Mouse (Mus musculus): ENCODE data around the gene Hyal1. TPM values are rescaled to one million over a fixed set of nuclear protein-coding genes. Genes with fewer than 3 reads are reported as not detected.

Hyal1 gene
- total and polyA plus RNA-seq, 2 experiments from 2014 or later, result 6.0 to 21.3 TPM

DNA sequence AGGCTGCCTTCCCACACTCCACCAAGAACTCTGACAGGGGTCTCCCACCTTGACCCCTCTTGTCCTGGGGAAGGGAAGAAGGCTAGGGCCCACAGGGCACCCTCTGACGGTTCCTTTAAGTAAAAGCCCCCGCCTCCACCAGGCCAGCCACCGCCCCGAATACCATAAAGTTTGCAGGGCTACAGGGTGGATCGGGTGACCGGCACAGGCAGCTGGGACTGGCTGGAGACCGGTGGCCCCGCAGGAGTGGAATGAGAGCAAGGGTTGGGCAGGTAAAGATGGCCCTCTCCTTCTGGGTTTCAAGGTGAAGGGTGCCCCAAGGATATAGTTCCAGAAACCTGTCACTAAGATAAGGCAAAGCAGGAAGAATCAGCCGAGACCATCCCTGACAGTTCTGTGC is 29.9 kb downstream of the Hyal1 start:
- ATAC-seq (ENCODE audit: insufficient read depth, low read depth) (peak; percentile 32; the same call in 1 of the 2 replicates), DNase-seq (ENCODE audit: low spot score) (no peak)
- Histone ChIP-seq H3K9ac (replicated peaks; ENCODE audit: low read depth, low read length) (peak overlapping the region; percentile 60), H3K36me3 (replicated peaks; ENCODE audit: control insufficient read depth, insufficient read depth, low read length) (no peaks in the 10 kb centered on the region), H3K4me3 (ENCODE audit: low read depth, low read length) (peak overlapping the region; percentile 37), H3K4me2 (ENCODE audit: low read depth, low read length) (peak overlapping the region; percentile 62), H3K4me1 (ENCODE audit: control insufficient read depth, insufficient read depth) (peaks cover 40% of the 10 kb centered on the region), H3K9me3 (replicated peaks; ENCODE audit: control insufficient read depth, low read length) (no peaks in the 10 kb centered on the region), H3K27ac (ENCODE audit: low read depth) (peak overlapping the region; percentile 83), H3K27me3 (ENCODE audit: control insufficient read depth, insufficient read depth, low read length) (no peaks in the 10 kb centered on the region)
- 24% methylated on average over 9 of the region's 9 CpGs for WGBS
- TF ChIP-seq EP300 (IDR thresholded peaks at IDR 0.05; ENCODE audit: low read depth) (no peak), CTCF (IDR thresholded peaks at IDR 0.05; ENCODE audit: low read depth) (no peak)

DNA sequence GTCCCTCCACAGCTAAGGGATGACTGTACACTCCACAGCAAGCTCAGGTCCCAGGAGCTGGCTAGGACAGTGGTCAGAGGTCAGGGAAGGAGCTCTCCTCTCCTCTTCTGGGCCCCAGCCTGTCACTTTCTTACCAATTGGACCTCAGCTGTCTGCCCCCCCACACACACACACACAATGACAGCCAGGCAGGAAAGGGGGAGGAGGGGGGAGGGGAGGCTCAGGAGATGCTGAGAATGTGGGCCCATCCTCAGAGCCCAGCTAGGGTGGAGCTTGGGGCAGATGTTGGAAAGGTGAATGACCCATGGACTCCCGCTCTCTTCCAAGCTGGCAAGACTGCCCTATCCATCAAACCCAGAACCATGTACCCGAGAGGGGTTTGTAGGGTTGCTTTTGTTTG is 30.3 kb downstream of the Hyal1 start:
- WGBS, result 72% methylated on average over 2 of the region's 2 CpGs
- Histone ChIP-seq H3K36me3 (replicated peaks; ENCODE audit: control insufficient read depth, insufficient read depth, low read length) (no peaks in the 10 kb centered on the region), H3K27me3 (ENCODE audit: control insufficient read depth, insufficient read depth, low read length) (no peaks in the 10 kb centered on the region), H3K4me2 (ENCODE audit: low read depth, low read length) (peak overlapping the region; percentile 62), H3K9ac (replicated peaks; ENCODE audit: low read depth, low read length) (peak overlapping the region; percentile 60), H3K9me3 (replicated peaks; ENCODE audit: control insufficient read depth, low read length) (no peaks in the 10 kb centered on the region), H3K27ac (ENCODE audit: low read depth) (peak overlapping the region; percentile 83), H3K4me1 (ENCODE audit: control insufficient read depth, insufficient read depth) (peaks cover 44% of the 10 kb centered on the region), H3K4me3 (ENCODE audit: low read depth, low read length) (peak overlapping the region; percentile 37)
- ATAC-seq (ENCODE audit: insufficient read depth, low read depth) (no peak), DNase-seq (ENCODE audit: low spot score) (no peak)
- TF ChIP-seq EP300 (IDR thresholded peaks at IDR 0.05; ENCODE audit: low read depth), result no peak
- no peak for TF ChIP-seq CTCF (IDR thresholded peaks at IDR 0.05; ENCODE audit: low read depth)

DNA sequence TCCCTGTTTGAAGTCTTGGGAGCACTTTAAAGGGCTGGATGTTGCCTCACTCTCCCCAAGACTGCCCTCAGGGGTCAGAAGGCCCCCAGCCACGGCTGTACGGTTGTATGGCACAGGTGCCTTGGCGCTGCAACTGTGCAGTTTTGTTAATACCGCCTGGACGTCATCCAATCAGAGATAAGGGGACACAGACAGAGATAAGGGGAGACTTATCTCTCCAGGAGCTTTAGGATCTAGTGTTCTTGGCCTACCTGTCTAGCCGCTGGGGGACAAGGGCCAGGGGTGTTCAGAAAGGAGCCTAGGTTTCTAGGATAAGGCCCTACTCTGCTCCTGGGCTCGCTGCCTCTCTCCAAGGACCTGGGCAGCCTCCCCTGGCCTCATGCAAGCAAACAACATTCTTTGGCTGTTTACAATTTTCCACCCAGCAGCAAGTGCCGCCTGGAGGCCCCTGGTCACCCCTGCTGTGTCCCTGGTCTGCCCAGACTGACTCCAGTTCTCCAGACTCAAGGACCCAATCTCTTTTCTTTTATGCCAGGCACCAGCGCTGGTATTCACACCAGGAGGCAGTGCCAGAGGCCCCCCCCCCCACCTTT is 31.0 kb downstream of the Hyal1 start:
- WGBS, result 35% methylated on average over 9 of the region's 9 CpGs
- H3K9ac ChIP-seq (replicated peaks; ENCODE audit: low read depth, low read length), result peak overlapping the region; percentile 28; the same call in 1 of the 2 replicates

DNA sequence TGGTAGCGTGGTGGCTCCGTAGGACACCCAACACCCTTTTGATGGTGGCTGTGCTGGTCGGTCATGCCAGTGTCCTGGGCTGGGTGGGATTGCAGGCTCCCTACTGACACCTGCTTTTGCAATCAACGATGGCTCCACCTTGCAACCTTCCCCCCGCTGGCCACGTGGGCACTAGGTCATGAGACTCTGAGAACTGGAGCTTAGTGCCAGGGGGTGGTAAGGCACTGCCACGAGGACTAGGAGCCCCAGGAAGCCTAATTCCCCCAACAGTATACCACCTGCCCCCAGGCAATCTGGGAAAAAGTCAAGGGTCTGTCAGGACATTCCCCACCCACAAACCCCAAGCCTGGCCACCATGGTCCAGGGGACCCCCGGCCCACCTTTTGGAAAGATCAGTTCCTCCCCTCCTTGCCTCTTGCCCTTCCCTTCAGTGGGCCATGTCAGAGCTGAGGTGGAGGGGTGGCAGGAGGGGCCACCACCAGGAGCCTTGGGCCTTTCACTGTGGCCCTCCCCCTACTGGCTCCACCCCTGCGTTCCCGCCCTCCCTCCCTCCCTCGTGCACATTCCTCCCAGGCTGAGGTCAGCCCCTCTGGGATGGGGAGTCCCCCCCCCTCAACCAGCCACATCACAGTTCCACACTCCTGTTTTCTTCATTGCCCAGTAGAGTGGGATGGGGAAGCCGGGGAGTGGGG is 32.2 kb downstream of the Hyal1 start, which contains the start of gene Sema3b:
Gene Sema3b, minus strand, starts transcription at position 489 of the 692 bp plus-strand sequence.
- Histone ChIP-seq H3K9ac (replicated peaks; ENCODE audit: low read depth, low read length) (0 out of 2 replicates have a peak within 1 kb of the TSS, but pooled peaks have one; percentile 28), H3K27ac (ENCODE audit: low read depth) (peak within 1 kb of the TSS; percentile 83), H3K27me3 (ENCODE audit: control insufficient read depth, insufficient read depth, low read length) (no peaks in the 10 kb centered on the region), H3K4me3 (ENCODE audit: low read depth, low read length) (no peak within 1 kb of the TSS), H3K4me2 (ENCODE audit: low read depth, low read length) (peak within 1 kb of the TSS; percentile 62), H3K36me3 (replicated peaks; ENCODE audit: control insufficient read depth, insufficient read depth, low read length) (peaks cover 4% of the 10 kb centered on the region), H3K4me1 (ENCODE audit: control insufficient read depth, insufficient read depth) (peaks cover 49% of the 10 kb centered on the region), H3K9me3 (replicated peaks; ENCODE audit: control insufficient read depth, low read length) (no peaks in the 10 kb centered on the region)
- peak; percentile 9; the same call in 1 of the 2 replicates for ATAC-seq (ENCODE audit: insufficient read depth, low read depth)
- no peak for TF ChIP-seq EP300 (IDR thresholded peaks at IDR 0.05; ENCODE audit: low read depth)
- no peak for TF ChIP-seq CTCF (IDR thresholded peaks at IDR 0.05; ENCODE audit: low read depth)
- 46% methylated on average over 12 of the region's 12 CpGs for WGBS
- DNase-seq (ENCODE audit: low spot score), result peak; percentile 47

More for the DNA sequence above, 31.0 kb downstream of the Hyal1 start:
- Histone ChIP-seq H3K36me3 (replicated peaks; ENCODE audit: control insufficient read depth, insufficient read depth, low read length) (no peaks in the 10 kb centered on the region), H3K4me2 (ENCODE audit: low read depth, low read length) (peak overlapping the region; percentile 62), H3K4me3 (ENCODE audit: low read depth, low read length) (peak overlapping the region; percentile 13; the same call in 1 of the 2 replicates), H3K27me3 (ENCODE audit: control insufficient read depth, insufficient read depth, low read length) (no peaks in the 10 kb centered on the region), H3K9me3 (replicated peaks; ENCODE audit: control insufficient read depth, low read length) (no peaks in the 10 kb centered on the region), H3K4me1 (ENCODE audit: control insufficient read depth, insufficient read depth) (peaks cover 49% of the 10 kb centered on the region), H3K27ac (ENCODE audit: low read depth) (peak overlapping the region; percentile 83)
- DNase-seq (ENCODE audit: low spot score) (no peak), ATAC-seq (ENCODE audit: insufficient read depth, low read depth) (no peak)
- TF ChIP-seq EP300 (IDR thresholded peaks at IDR 0.05; ENCODE audit: low read depth) (no peak), CTCF (IDR thresholded peaks at IDR 0.05; ENCODE audit: low read depth) (no peak)

DNA sequence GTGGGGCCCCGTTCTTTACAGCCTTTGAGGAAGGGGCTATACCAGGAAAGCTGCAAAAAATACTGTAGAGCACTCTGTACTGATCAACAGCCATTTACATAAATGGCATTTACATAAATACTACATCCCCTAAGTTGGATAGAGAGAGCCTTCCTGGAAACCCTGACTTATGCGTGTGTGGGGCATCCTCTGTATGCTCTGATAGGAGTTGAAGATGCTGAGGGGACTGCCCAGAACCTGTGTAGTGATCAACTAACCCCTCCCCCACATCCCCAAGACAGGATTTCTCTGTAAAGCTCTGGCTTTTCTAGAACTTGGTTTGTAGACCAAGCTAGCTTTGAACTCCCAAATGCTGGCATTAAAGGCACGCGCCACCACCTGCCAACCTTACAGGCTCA is 32.7 kb downstream of the Hyal1 start:
- Histone ChIP-seq H3K36me3 (replicated peaks; ENCODE audit: control insufficient read depth, insufficient read depth, low read length) (peaks cover 9% of the 10 kb centered on the region), H3K4me1 (ENCODE audit: control insufficient read depth, insufficient read depth) (peaks cover 49% of the 10 kb centered on the region), H3K27me3 (ENCODE audit: control insufficient read depth, insufficient read depth, low read length) (no peaks in the 10 kb centered on the region), H3K9ac (replicated peaks; ENCODE audit: low read depth, low read length) (no peak overlapping the region), H3K4me2 (ENCODE audit: low read depth, low read length) (no peak overlapping the region), H3K9me3 (replicated peaks; ENCODE audit: control insufficient read depth, low read length) (no peaks in the 10 kb centered on the region), H3K27ac (ENCODE audit: low read depth) (peak overlapping the region; percentile 83), H3K4me3 (ENCODE audit: low read depth, low read length) (no peak overlapping the region)
- ATAC-seq (ENCODE audit: insufficient read depth, low read depth) (no peak), DNase-seq (ENCODE audit: low spot score) (no peak)
- TF ChIP-seq EP300 (IDR thresholded peaks at IDR 0.05; ENCODE audit: low read depth), result no peak
- no peak for TF ChIP-seq CTCF (IDR thresholded peaks at IDR 0.05; ENCODE audit: low read depth)
- 70% methylated on average over 4 of the region's 4 CpGs for WGBS

All from heart, postnatal 0 days (tissue).